Mouse (Mus musculus) spleen, adult 2 months (tissue): ENCODE data around the gene Fam168a. TPM values are rescaled to one million over a fixed set of nuclear protein-coding genes. Genes with fewer than 3 reads are reported as not detected.

ENCODE experiments used
- DNase-seq, 2 experiments: peaks; one replicate each; pipeline versions ENCODE4 v3.0.0 to v3.0.0-alpha.2; 2012 to 2021; ENCODE audit warnings: low spot score in 2 of 2, low read depth in 1 of 2
- H3K27ac ChIP-seq: fragments of 200-500 bp; 2 replicates; pipeline ENCODE4 v1.5.1; 2012; ENCODE audit warnings: low read length, inconsistent platforms; ENCODE audit not compliant: insufficient read depth
- H3K27me3 ChIP-seq: fragments of 200-500 bp; 2 replicates; pipeline ENCODE4 v1.6.1; 2012; ENCODE audit warnings: mild to moderate bottlenecking, moderate library complexity, low read length, inconsistent platforms; ENCODE audit not compliant: control insufficient read depth, insufficient read depth
- H3K36me3 ChIP-seq: fragments of 200-500 bp; 2 replicates; pipeline ENCODE4 v1.6.1; 2012; ENCODE audit warnings: mild to moderate bottlenecking, low read length, inconsistent platforms; ENCODE audit not compliant: control insufficient read depth, insufficient read depth
- H3K4me1 ChIP-seq: fragments of 200-500 bp; 2 replicates; pipeline ENCODE4 v1.6.1; 2011; ENCODE audit warnings: inconsistent platforms; ENCODE audit not compliant: control insufficient read depth, insufficient read depth, insufficient read length
- H3K4me3 ChIP-seq: fragments of 200-500 bp; 2 replicates; pipeline ENCODE4 v1.5.1; 2011; ENCODE audit warnings: mild to moderate bottlenecking, inconsistent platforms; ENCODE audit not compliant: insufficient read depth, insufficient read length; ENCODE audit errors: extremely low read depth
- CTCF ChIP-seq: fragments of 200-500 bp; IDR thresholded peaks from 2 replicates; pipeline ENCODE4 v1.5.1; 2011; ENCODE audit warnings: mild to moderate bottlenecking, inconsistent platforms; ENCODE audit not compliant: insufficient read depth, insufficient read length, insufficient replicate concordance; ENCODE audit errors: extremely low read depth
- POLR2A ChIP-seq: fragments of 200-500 bp; IDR thresholded peaks from 2 replicates; pipeline ENCODE4 v1.6.1; 2011; ENCODE audit warnings: low read depth, low read length, inconsistent platforms
- WGBS: fragments of 180-500 bp; shearing (Covaris S2); methylation state at CpG from one replicate; pipeline ENCODE4 v1.1.7; 2018; 5-methylcytosine and 5-hydroxymethylcytosine counted together
- polyA plus RNA-seq: library from polyadenylated mRNA; depleted of rRNA; stranded (reverse); fragments of >200 nt; gene quantifications from 2 replicates; pipeline ENCODE4 v1.2.3, GENCODE M21; 2012

Fam168a gene
- polyA plus RNA-seq, 1 experiment, result 56.7 TPM

DNA sequence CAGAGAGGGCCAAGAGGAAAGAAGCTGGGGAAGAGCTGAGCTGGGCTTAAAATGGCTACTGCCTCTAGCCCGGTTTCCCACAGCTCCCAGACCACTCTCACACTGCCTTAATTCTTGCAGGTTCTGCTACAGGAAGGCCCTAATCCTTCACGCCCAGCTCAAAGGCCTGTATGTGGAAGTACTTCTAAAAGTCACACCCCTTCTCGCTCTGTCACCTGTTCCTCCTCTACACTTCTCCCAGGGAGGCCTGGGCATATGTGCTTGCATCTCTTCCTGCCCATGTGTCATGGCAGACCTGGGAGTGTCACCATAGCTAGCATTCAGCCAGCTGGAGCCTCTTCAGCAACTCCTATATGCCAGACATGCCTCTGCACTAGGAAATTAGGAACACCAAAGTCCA, 147.0 kb downstream of the Fam168a start:
- peaks cover 56% of the 10 kb centered on the region; the same call in 1 of the 2 replicates for H3K4me1 ChIP-seq
- 33% methylated on average over 3 of the region's 3 CpGs for WGBS
- H3K36me3 ChIP-seq, result peaks cover 10% of the 10 kb centered on the region; the same call in 1 of the 2 replicates
- no peak overlapping the region for H3K4me3 ChIP-seq
- H3K27me3 ChIP-seq, result no peaks in the 10 kb centered on the region
- no peak for DNase-seq
- H3K27ac ChIP-seq, result peak overlapping the region; percentile 96
- TF ChIP-seq POLR2A (no peak), CTCF (no peak)

DNA sequence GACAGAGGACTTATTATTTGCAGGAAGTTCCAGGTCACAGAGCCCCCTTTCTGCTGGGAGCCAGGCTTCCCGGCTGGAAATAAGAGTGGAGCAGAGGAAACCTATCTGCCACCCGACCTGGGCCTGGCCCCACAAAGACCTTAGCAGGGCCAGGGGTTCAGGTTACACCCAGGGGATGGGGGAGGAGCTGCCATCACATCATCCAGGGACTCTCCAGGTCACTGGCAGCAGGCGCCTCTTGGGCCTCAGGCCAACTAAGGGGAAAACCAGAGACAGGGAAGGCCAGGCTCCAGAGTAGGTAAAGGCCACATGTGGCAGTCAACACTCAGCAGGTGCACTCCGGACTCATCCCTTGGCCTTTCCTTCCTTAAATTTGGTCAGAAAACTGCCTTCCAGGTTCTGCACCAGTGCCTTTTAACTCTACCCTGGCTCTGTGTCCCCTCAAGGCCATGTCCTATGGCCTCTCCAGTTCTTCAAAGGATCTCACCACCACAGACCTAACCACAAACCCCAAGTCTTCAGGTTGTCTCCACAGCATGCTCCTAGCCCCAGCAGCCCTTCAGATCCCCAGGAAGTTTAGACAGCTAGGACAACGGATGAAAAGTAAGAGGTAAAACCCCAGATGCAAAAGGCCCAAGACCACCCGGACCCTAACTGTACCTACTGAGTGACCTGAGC, 147.8 kb downstream of the Fam168a start:
- H3K27me3 ChIP-seq, result no peaks in the 10 kb centered on the region
- H3K27ac ChIP-seq, result peak overlapping the region; percentile 96
- TF ChIP-seq CTCF (no peak), POLR2A (no peak)
- no peak for DNase-seq
- peaks cover 56% of the 10 kb centered on the region; the same call in 1 of the 2 replicates for H3K4me1 ChIP-seq
- H3K36me3 ChIP-seq, result peaks cover 11% of the 10 kb centered on the region; the same call in 1 of the 2 replicates
- WGBS, result 27% methylated on average over 6 of the region's 6 CpGs
- H3K4me3 ChIP-seq, result peak overlapping the region; percentile 38; the same call in 1 of the 2 replicates

DNA sequence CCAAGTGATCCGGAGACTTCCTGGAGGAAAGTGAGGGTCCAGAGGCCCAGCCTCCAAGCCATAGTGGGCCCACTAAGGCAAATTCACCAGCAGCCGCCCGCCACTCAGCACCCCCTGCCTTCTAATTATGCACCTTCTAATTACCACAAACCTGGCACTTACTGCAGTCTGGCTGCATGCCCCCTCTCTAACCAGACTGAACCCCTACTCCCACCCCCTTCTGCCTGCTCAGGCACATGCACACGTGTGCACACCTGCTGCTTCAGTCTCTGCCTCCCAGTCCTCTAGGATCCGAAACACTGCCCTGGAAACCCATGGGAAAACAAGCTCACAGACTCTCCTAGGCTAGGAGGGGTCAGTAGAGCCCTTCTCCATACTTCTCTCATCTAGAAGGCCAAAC, 148.4 kb downstream of the Fam168a start:
- Histone ChIP-seq H3K27me3 (no peaks in the 10 kb centered on the region), H3K36me3 (peaks cover 6% of the 10 kb centered on the region; the same call in 1 of the 2 replicates), H3K4me3 (peak overlapping the region; percentile 38; the same call in 1 of the 2 replicates), H3K27ac (peak overlapping the region; percentile 96), H3K4me1 (peaks cover 56% of the 10 kb centered on the region; the same call in 1 of the 2 replicates)
- DNase-seq, result no peak
- no peak for TF ChIP-seq POLR2A
- no peak for TF ChIP-seq CTCF
- WGBS, result 17% methylated on average over 5 of the region's 5 CpGs

DNA sequence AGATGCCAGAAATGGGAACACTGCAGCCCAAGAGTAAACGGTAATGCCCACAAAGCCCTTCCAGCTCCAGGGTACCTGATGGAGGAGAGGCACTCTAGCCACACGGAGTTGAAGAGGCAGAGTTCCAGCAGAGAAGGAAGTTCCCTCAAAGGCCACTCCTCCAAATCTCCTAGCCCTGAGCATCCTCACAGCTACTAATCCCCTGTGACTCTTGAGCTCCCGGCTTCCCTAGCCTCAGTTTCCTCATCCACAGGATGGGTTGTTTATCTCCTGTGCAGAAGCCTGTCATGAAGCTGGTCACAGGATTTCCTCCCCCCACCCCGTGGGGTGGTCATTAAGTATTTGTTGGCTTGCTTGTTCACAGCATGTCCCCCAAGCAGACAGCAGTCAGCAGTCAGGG, 148.9 kb downstream of the Fam168a start:
- H3K4me3 ChIP-seq, result peak overlapping the region; percentile 38; the same call in 1 of the 2 replicates
- H3K27ac ChIP-seq, result peak overlapping the region; percentile 96
- peaks cover 56% of the 10 kb centered on the region; the same call in 1 of the 2 replicates for H3K4me1 ChIP-seq
- H3K36me3 ChIP-seq, result peaks cover 5% of the 10 kb centered on the region; the same call in 1 of the 2 replicates
- DNase-seq, result no peak
- H3K27me3 ChIP-seq, result no peaks in the 10 kb centered on the region
- TF ChIP-seq POLR2A (no peak), CTCF (no peak)
- 6% methylated on average over 4 of the region's 4 CpGs for WGBS

DNA sequence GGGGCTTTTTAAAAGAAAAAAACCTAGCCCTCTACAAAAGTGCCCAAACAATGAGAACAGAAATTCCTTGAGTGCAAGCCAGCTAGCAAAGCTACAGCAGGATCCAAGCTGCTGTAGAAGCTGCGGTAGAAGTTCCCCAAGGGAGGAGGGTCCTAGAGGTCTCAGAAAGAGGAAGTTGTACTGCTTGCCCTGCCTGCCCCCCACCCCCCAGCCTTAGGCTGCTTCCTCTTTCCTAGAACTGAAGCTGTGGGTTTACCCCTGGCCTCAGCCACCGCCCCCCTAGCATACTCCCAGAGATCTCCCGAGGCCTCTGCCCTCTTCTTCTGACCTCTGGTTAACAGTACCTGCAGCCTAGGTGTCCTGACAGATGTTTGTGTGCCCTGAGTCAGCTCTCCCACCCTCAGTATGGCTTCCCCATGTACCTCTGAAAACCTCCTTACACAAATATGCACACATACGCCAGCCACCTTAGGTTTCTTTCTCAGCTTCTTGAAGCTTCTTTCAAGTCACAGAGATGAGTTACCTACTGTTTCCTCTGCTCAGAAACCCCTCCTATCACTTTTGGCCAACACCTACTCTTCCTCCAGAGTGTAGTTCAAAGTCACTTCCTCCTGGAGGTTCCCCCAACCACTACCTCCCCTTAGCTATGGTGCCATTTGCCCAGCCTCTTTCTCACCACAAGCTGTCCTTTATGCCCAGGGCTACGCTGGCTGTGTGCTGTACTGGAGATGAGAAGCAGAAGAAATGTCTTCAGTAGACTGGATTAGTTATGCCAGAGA, 149.5 kb downstream of the Fam168a start:
- Histone ChIP-seq H3K27ac (peak overlapping the region; percentile 96), H3K27me3 (no peaks in the 10 kb centered on the region), H3K36me3 (0 out of 2 replicates have a peak, but pooled peaks cover 3% of the 10 kb centered on the region), H3K4me1 (peaks cover 61% of the 10 kb centered on the region; the same call in 1 of the 2 replicates), H3K4me3 (peak overlapping the region; percentile 38)
- peak; percentile 83 to 87 for DNase-seq
- 7% methylated on average over 5 of the region's 5 CpGs for WGBS
- TF ChIP-seq POLR2A, result peak; percentile 49; the same call in 1 of the 2 replicates
- no peak for TF ChIP-seq CTCF

DNA sequence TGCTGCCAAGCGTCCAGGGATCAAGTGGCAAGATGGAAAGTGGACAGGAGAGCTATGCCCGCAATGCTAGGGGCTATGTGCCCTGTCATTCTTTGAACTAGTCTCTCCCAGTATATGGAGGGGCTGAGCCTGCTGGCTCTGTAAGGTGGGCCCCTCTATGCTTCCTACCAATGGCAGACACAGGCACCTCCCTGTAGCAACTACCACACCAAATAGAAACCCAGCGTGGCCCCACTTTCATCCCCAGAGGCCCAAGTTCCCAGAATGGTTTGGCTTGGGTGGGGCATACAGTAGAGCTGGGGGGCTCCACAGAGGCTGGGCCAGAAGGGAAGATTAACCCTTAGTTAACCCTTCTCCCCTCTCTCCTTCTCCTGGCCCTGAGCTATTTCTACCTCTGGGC, 154.0 kb downstream of the Fam168a start:
- DNase-seq, result no peak
- H3K4me1 ChIP-seq, result peaks cover 35% of the 10 kb centered on the region
- no peaks in the 10 kb centered on the region for H3K27me3 ChIP-seq
- WGBS, result 59% methylated on average over 3 of the region's 3 CpGs
- no peak overlapping the region for H3K27ac ChIP-seq
- H3K4me3 ChIP-seq, result no peak overlapping the region
- H3K36me3 ChIP-seq, result 0 out of 2 replicates have a peak, but pooled peaks cover 2% of the 10 kb centered on the region
- TF ChIP-seq CTCF (no peak), POLR2A (no peak)
